Mouse (Mus musculus) urinary bladder, postnatal 14 days (tissue): ENCODE results near the gene Tom1.

Experiments
- DNase-seq: peaks from one replicate; pipeline ENCODE4 v3.0.0; 2021; ENCODE audit warnings: low spot score

Gene Tom1

DNA sequence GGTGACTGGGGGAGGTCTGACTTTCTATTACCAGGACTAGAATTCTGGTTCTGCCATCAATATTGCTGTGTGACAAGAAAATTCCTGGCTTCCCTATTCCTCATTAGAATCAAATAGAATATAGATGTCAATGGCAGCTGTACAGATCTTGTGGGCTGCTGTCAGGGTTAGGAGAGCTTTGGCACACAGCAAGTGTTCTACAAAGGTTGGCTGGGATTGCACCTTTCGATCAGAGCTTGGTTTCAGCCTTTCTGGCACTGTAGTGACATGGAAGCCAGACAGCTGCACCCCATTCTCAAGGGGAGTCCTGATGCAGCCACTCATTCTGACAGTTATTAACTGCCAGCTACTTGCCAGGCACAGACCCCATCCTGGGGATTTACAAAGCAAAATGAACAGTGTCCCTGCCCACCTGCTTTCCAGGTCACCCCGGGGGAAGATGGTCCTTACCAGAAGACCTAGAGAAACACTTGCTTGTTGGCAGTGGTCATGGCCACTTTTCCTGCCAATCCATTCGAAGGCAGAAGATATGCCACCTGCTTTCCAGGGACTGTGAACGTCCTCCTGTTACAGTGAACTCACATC, 57.4 kb downstream of the Tom1 start:
- DNase-seq, result no peak

DNA sequence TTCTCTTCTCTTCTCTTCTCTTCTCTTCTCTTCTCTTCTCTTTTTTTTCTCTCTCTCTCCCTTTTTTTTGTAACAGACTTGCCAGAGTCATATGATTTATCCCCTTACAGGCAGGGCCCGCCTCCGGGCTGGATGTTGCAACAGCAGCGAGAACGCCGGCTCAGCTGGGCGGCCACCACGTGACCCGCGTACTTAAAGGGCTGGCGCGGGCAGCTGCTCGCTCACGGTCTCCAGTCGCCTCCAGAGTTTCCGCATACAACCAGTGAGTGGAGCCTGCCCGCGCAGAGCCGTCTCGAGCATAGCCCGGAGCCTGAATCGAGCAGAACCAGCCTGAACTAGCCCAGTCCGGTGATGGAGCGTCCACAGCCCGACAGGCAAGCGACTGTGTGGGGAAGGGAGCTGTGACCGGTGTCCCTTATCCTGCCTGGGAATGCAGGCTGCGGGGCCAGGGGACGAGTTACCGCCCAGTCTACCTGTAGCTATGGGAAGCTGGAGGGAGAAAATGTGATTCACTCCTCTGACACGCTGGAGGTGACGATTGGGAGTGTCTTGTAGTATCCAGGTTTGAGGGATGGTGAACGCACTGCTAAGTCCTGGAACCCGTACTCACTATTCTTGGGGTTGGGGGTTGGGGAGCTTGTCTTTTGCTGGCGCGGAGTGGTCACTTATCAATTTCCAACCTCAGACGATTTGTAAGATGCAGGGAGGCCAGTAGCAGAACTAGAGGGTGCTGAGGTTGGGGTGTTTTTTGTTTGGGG, 60.1 kb downstream of the Tom1 start, which contains the start of gene Hmox1:
Gene Hmox1, plus strand, starts transcription at position 223 of the 758 bp plus-strand sequence.
- DNase-seq, result peak; percentile 96

GRCm38 (mm10) chr8:75102956-75103355, 69.5 kb downstream of the Tom1 start:
- no peak for DNase-seq

DNA sequence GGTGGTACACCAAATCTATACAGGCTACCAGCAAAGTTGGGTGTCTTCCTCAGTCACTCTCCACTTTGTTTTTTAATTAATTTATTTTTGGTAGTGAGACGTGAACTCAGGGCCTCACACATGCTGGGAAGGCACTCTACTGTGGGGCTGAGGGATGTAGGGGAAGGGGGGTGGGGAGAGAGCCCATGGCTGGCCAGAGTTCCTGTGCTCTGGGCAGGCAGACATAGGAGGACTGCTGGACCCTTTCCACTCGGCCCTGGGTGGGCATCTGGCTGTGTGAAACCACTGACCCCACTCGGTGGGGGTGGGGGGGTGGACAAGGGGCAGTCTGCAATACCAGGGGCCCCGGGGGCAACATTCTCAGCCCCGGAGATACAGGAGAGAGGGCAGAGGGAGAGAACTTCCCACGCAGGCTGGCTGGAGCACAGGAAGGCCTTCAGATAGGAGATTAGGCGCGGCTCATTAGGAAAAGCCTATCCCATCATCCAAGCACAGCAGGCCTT, 69.9 kb downstream of the Tom1 start:
- DNase-seq, result no peak

DNA sequence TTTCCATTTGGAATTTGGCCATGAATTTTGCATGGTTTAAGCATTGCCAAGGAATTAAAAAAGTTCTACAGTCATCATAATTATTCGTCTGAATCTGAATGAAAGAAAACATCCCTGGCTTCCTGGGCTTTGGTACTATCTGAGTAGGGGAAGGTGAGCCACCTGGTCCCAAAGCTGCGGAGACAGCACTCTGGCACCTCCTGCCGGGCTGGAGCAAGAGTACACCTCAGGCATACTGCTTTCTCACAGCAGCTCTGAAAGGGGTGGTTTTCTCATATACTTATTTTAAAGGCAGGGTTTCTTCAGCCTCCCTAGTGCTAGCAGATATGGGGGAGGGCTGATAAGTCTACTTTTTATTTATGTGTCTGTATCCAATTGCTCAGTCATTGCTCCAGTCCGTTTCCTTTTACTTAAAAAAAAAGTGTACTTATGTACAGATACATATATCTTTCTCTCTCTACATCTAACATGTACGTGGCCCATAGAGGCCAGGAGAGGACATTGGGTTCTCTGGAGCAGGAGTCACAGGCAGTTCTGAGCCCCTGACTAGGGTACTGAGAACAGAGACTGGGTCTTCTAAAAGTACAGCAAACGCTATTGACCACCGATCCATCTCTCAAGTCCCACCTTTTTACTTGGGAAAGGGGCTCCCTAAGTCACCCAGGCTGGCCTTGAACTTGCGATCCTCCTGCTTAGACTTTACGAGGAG, 75.2 kb downstream of the Tom1 start:
- peak; percentile 85 for DNase-seq

DNA sequence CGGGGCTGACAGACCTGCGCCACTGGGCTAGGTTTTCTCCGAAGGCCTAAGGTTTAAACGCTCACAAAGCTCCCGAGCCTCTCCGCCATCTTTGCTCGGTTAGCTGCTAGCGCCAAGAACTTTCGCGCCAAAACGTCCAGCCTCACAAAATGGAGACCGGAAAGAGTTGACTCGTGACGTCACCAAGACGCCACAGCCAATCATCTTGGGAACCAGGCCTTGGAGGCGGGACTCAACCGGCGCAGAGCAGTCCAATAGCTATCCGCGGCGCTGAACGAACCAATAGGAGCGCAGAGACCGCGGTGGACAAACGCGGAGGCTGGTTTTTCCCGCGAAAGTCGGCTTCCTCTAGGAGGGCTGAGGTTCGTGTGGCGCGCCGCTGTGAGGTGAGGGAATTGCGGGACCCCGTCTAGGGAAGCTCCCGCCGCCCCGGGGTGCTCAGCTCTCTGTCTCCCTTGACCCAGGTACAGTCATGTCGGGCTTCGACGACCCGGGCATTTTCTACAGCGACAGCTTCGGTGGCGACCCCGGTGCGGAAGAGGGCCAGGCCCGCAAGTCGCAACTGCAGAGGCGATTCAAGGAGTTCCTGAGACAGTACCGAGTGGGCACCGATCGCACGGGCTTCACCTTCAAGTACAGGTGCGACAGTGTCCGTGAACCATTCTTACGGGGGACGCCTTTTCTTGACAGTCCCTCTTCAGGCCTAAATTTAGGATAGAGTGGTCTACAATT, 75.9 kb downstream of the Tom1 start, which contains the start of gene Mcm5:
Gene Mcm5, plus strand, starts transcription at position 334 of the 732 bp plus-strand sequence.
- peak; percentile 99 for DNase-seq

GRCm38 (mm10) chr8:75110093-75110492, 76.6 kb downstream of the Tom1 start:
- no peak for DNase-seq

DNA sequence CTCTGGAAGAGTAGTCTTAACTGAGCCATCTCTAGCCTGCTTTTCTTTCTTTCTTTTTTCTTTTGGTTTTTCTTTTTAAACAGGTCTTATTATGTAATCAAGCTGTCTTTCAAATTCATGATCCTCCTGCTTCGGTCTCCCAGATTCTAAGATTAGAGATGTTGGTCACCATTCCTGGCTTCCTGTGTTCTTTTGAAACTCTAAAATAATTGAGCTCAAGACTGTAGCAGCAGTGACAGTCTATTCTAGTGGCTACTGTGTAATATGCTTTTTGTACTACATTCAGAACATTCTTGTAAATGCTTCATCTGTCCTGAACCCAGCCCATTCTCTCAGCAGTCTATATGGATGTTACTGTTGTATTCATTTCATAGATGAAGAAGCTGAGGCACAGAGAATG, 85.0 kb downstream of the Tom1 start:
- DNase-seq, result no peak

DNA sequence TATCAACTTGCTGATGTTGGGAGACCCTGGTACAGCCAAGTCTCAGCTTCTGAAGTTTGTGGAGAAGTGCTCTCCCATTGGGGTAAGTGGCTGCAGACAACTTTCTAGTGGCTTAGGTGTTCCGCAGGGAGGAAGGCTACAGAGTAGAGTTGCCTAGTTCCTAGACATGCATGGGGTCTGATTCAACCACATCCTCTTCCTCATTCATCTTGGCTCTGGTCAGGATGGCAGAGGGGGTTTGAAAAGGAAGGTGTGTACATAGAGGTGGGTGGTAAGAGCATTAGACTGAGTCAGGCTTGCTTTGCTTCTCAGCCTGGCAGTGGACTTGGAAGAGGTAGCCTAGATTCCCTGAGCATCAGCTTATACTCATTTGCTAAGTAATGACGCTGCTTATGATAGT, 85.8 kb downstream of the Tom1 start:
- DNase-seq, result no peak
